Mouse (Mus musculus): Measurements from ENCODE around the gene Rps5. TPM values are rescaled to one million over a fixed set of nuclear protein-coding genes. Genes with fewer than 3 reads are reported as not detected.
"Not testable (repeated sequence)": the region's sequence is repeated elsewhere in the genome, so short reads cannot be mapped to it uniquely, and the experiment has no call there.

The Rps5 gene
- polyA plus RNA-seq (2014; fragmentation: Nextera tagmentation; extraction: Ambion mirVana): 842 and 852 TPM in 2 replicates

GRCm38 (mm10) chr7:12921705-12922465 is at the start of gene Rps5:
TSS of gene Rps5 (plus strand) at chr7:12922290.
- peak; percentile 99 for ATAC-seq (ENCODE audit: low FRiP score)
- no peaks in the 10 kb centered on the region for H3K9me3 ChIP-seq (ENCODE audit: control insufficient read depth, low read length)
- peak within 1 kb of the TSS; percentile 74 for H3K27ac ChIP-seq (ENCODE audit: low read depth, low read length)
- H3K9ac ChIP-seq (ENCODE audit: low read depth, low read length): peak within 1 kb of the TSS; percentile 93
- peak; percentile 99 for DNase-seq (ENCODE audit: low spot score)
- peaks cover 2% of the 10 kb centered on the region; the same call in 1 of the 2 replicates for H3K27me3 ChIP-seq (ENCODE audit: control insufficient read depth, insufficient read depth, low read length)
- peak within 1 kb of the TSS; percentile 97 for H3K4me3 ChIP-seq (ENCODE audit: low read depth, low read length)
- under 1% methylated on average over 55 of the region's 55 CpGs for WGBS
- H3K4me2 ChIP-seq (replicated peaks; ENCODE audit: low read depth, low read length): peak within 1 kb of the TSS; percentile 86
- peaks cover 16% of the 10 kb centered on the region; the same call in 1 of the 2 replicates for H3K36me3 ChIP-seq (ENCODE audit: control insufficient read depth, insufficient read depth, low read length)
- peaks cover 3% of the 10 kb centered on the region for H3K4me1 ChIP-seq (replicated peaks; ENCODE audit: control insufficient read depth, insufficient read depth, low read length)

GRCm38 (mm10) chr7:12874301-12874700 is 47.8 kb upstream of the Rps5 start:
- Histone ChIP-seq H3K9me3 (ENCODE audit: control insufficient read depth, low read length) (no peaks in the 10 kb centered on the region), H3K4me3 (ENCODE audit: low read depth, low read length) (no peak overlapping the region), H3K4me2 (replicated peaks; ENCODE audit: low read depth, low read length) (no peak overlapping the region), H3K36me3 (ENCODE audit: control insufficient read depth, insufficient read depth, low read length) (no peaks in the 10 kb centered on the region), H3K27ac (ENCODE audit: low read depth, low read length) (no peak overlapping the region), H3K4me1 (replicated peaks; ENCODE audit: control insufficient read depth, insufficient read depth, low read length) (no peaks in the 10 kb centered on the region), H3K27me3 (ENCODE audit: control insufficient read depth, insufficient read depth, low read length) (no peaks in the 10 kb centered on the region), H3K9ac (ENCODE audit: low read depth, low read length) (no peak overlapping the region)
- DNase-seq (ENCODE audit: low spot score) (peak; percentile 22), ATAC-seq (ENCODE audit: low FRiP score) (no peak)
- WGBS: 27% methylated on average over 3 of the region's 3 CpGs

DNA sequence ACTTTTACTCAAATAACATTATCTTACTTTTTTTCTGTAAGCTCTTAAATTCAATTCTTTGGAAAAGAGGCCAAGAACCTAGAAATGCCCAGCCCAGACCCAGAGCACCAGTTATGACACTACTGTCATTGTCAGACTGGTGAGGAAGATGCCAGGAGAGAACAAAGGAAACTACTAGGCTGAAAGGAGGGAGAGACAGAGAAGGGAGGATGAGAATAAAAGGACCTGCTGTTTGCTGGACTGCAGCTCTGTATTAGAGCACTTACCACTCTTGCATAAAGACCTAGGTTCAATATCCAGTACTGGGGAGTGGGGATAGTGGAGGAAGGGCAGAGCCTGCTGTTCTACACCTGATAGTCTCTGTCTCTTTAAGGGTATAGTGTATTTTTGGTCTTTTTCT is 42.1 kb upstream of the Rps5 start:
- DNase-seq (ENCODE audit: low spot score) (no peak), ATAC-seq (ENCODE audit: low FRiP score) (no peak)
- peaks cover 3% of the 10 kb centered on the region; the same call in 1 of the 2 replicates for H3K4me1 ChIP-seq (replicated peaks; ENCODE audit: control insufficient read depth, insufficient read depth, low read length)
- no peak overlapping the region for H3K9ac ChIP-seq (ENCODE audit: low read depth, low read length)
- no peaks in the 10 kb centered on the region for H3K36me3 ChIP-seq (ENCODE audit: control insufficient read depth, insufficient read depth, low read length)
- H3K4me3 ChIP-seq (ENCODE audit: low read depth, low read length): no peak overlapping the region; the same call in 1 of the 2 replicates
- H3K27ac ChIP-seq (ENCODE audit: low read depth, low read length): no peak overlapping the region
- H3K9me3 ChIP-seq (ENCODE audit: control insufficient read depth, low read length): no peaks in the 10 kb centered on the region
- no peak overlapping the region for H3K4me2 ChIP-seq (replicated peaks; ENCODE audit: low read depth, low read length)
- no peaks in the 10 kb centered on the region for H3K27me3 ChIP-seq (ENCODE audit: control insufficient read depth, insufficient read depth, low read length)

DNA sequence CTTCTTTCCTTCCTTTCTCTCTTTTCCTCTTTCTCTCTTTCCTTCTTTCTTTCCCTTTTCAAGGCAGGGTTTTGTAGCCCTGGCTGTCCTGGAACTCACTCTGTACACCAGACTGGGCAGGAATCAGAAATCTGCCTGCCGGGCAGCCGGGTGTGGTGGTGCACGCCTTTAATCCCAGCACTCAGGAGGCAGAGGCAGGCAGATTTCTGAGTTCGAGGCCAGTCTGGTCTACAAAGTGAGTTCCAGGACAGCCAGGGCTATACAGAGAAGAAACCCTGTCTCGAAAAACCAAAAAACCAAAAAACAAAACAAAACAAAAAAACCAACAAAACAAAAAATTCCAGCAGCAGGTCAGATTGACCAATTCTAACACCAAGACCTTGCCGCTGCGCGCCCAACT is 41.6 kb upstream of the Rps5 start:
- not testable (repeated sequence) for H3K4me1 ChIP-seq (replicated peaks; ENCODE audit: control insufficient read depth, insufficient read depth, low read length); H3K36me3 ChIP-seq (ENCODE audit: control insufficient read depth, insufficient read depth, low read length); H3K27me3 ChIP-seq (ENCODE audit: control insufficient read depth, insufficient read depth, low read length); H3K9me3 ChIP-seq (ENCODE audit: control insufficient read depth, low read length); DNase-seq (ENCODE audit: low spot score); H3K27ac ChIP-seq (ENCODE audit: low read depth, low read length)
- Histone ChIP-seq H3K9ac (ENCODE audit: low read depth, low read length) (peak overlapping the region; percentile 79; the same call in 1 of the 2 replicates), H3K4me2 (replicated peaks; ENCODE audit: low read depth, low read length) (peak overlapping the region; percentile 66), H3K4me3 (ENCODE audit: low read depth, low read length) (peak overlapping the region; percentile 79)
- ATAC-seq (ENCODE audit: low FRiP score): peak; percentile 35
- 46% methylated on average over 8 of the region's 8 CpGs for WGBS

- Histone ChIP-seq H3K27ac (ENCODE audit: low read depth, low read length) (no peak within 1 kb of the TSS), H3K9ac (ENCODE audit: low read depth, low read length) (peak within 1 kb of the TSS; percentile 79), H3K36me3 (ENCODE audit: control insufficient read depth, insufficient read depth, low read length) (no peaks in the 10 kb centered on the region), H3K27me3 (ENCODE audit: control insufficient read depth, insufficient read depth, low read length) (no peaks in the 10 kb centered on the region), H3K4me1 (replicated peaks; ENCODE audit: control insufficient read depth, insufficient read depth, low read length) (peaks cover 3% of the 10 kb centered on the region; the same call in 1 of the 2 replicates), H3K9me3 (ENCODE audit: control insufficient read depth, low read length) (no peaks in the 10 kb centered on the region), H3K4me2 (replicated peaks; ENCODE audit: low read depth, low read length) (peak within 1 kb of the TSS; percentile 66), H3K4me3 (ENCODE audit: low read depth, low read length) (peak within 1 kb of the TSS; percentile 79)
- ATAC-seq (ENCODE audit: low FRiP score): peak; percentile 99
- 2% methylated on average over 35 of the region's 35 CpGs for WGBS
- DNase-seq (ENCODE audit: low spot score): peak; percentile 95
Observed at GRCm38 (mm10) chr7:12880911-12881660, 41.0 kb upstream of the Rps5 start, which contains the start of gene Zfp128. TSS of gene Zfp128 (plus strand) at chr7:12881177.

- 90% methylated on average over 12 of the region's 12 CpGs for WGBS
- Histone ChIP-seq H3K27ac (ENCODE audit: low read depth, low read length) (no peak overlapping the region), H3K4me1 (replicated peaks; ENCODE audit: control insufficient read depth, insufficient read depth, low read length) (peaks cover under 1% of the 10 kb centered on the region; the same call in 1 of the 2 replicates), H3K9ac (ENCODE audit: low read depth, low read length) (no peak overlapping the region), H3K4me2 (replicated peaks; ENCODE audit: low read depth, low read length) (no peak overlapping the region), H3K36me3 (ENCODE audit: control insufficient read depth, insufficient read depth, low read length) (peaks cover 2% of the 10 kb centered on the region; the same call in 1 of the 2 replicates), H3K9me3 (ENCODE audit: control insufficient read depth, low read length) (no peaks in the 10 kb centered on the region), H3K4me3 (ENCODE audit: low read depth, low read length) (no peak overlapping the region), H3K27me3 (ENCODE audit: control insufficient read depth, insufficient read depth, low read length) (no peaks in the 10 kb centered on the region)
- no peak for DNase-seq (ENCODE audit: low spot score)
- no peak for ATAC-seq (ENCODE audit: low FRiP score)
Observed at GRCm38 (mm10) chr7:12886563-12887266, 35.4 kb upstream of the Rps5 start.

DNA sequence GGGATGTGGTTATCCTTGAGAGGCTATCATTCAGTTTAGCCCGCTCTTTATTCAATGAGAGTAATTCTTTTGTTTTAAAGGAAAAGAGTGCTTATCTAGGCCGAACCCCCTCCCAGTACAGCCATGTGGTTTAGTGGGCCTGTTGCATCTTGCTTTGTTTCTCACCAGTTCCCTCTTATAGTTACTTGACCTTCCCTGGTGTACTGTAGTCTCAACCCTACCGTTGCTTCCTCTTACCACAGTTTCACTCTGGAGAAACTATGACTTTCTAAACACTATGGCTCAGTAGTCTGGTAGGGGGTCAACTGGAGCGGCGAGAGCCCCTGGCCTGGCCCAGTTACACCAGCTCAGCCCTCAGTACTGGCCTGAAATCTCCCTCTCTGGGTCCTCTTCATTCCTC is 34.5 kb upstream of the Rps5 start:
- DNase-seq (ENCODE audit: low spot score): no peak
- Histone ChIP-seq H3K4me2 (replicated peaks; ENCODE audit: low read depth, low read length) (no peak overlapping the region), H3K4me3 (ENCODE audit: low read depth, low read length) (no peak overlapping the region), H3K4me1 (replicated peaks; ENCODE audit: control insufficient read depth, insufficient read depth, low read length) (no peaks in the 10 kb centered on the region), H3K9ac (ENCODE audit: low read depth, low read length) (no peak overlapping the region), H3K27ac (ENCODE audit: low read depth, low read length) (no peak overlapping the region), H3K27me3 (ENCODE audit: control insufficient read depth, insufficient read depth, low read length) (no peaks in the 10 kb centered on the region), H3K9me3 (ENCODE audit: control insufficient read depth, low read length) (no peaks in the 10 kb centered on the region), H3K36me3 (ENCODE audit: control insufficient read depth, insufficient read depth, low read length) (peaks cover 2% of the 10 kb centered on the region; the same call in 1 of the 2 replicates)
- WGBS: 90% methylated on average over 5 of the region's 5 CpGs
- no peak for ATAC-seq (ENCODE audit: low FRiP score)

DNA sequence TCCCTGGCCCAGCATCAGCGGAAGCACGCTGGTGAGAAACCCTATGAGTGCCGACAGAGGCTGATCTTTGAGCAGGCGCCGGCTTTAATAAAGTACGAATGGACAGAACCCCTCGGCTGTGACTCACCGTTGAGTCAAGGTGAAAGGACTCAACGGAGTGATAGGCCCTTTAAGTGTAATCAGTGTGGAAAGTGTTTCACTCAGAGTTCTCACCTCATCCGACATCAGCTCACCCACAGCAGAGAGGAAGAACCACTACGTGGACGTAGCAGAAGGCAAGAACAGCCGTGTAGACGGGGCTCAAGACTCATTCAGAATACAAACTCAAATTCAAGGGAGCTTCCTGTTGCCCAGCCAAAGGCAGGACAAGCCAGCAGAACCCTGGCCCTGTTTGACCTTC is 31.2 kb upstream of the Rps5 start:
- Histone ChIP-seq H3K36me3 (ENCODE audit: control insufficient read depth, insufficient read depth, low read length) (peaks cover 2% of the 10 kb centered on the region; the same call in 1 of the 2 replicates), H3K4me1 (replicated peaks; ENCODE audit: control insufficient read depth, insufficient read depth, low read length) (no peaks in the 10 kb centered on the region), H3K4me3 (ENCODE audit: low read depth, low read length) (no peak overlapping the region), H3K9ac (ENCODE audit: low read depth, low read length) (no peak overlapping the region), H3K9me3 (ENCODE audit: control insufficient read depth, low read length) (no peaks in the 10 kb centered on the region), H3K27me3 (ENCODE audit: control insufficient read depth, insufficient read depth, low read length) (no peaks in the 10 kb centered on the region), H3K27ac (ENCODE audit: low read depth, low read length) (no peak overlapping the region), H3K4me2 (replicated peaks; ENCODE audit: low read depth, low read length) (no peak overlapping the region)
- 93% methylated on average over 14 of the region's 14 CpGs for WGBS
- no peak for ATAC-seq (ENCODE audit: low FRiP score)
- no peak for DNase-seq (ENCODE audit: low spot score)

Measured in hindbrain, embryonic 11.5 days (tissue).